ENCODE assay signal across 1 mouse cellular context in the genomic region with DNA sequence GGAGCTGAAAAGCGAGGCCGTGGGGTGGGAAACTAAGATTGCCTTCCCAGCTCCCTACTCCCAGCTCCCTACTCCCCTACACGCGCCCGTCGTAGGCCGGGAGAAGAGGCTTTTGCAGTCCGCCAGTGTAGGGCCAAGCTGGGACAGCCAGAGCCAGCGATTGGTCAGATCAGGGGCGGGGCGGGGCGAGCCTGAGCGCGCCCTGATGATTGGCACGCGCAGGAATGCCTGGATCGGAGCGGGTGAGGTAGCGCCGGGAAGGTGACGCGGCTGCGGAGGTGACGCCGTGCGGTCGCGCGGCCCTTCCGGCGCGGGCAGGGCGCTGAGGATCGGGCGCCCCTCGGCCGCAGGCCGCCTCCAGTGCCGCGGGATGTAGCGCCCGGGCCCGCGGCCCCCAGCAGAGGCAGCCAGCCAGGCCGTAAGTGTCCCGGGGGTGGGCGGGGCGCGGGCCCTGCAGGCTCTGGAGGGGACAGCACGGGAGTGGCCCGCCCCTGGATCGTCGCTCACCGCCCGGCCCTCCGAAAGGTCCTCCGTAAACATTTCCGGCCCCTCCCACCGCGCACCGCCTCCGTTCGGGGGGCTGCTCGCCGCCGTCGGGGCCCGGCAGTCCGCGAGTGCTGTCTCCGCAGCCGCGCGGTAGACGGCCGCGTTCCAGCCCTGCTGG.
TF ChIP-seq lines count a peak whose summit lies in the region.

Gene Adipor1 (plus strand): TSS at position 211 of the 664 bp plus-strand sequence.

TF ChIP-seq in MEL, 35 proteins besides CTCF, POLR2A, EP300 and RAD21 (continued from another document):
- TF ChIP-seq RCOR1 (IDR thresholded peaks at IDR 0.05; ENCODE audit: low read depth, low read length) (0 out of 2 replicates have a peak, but pooled peaks have one; percentile 41), NRF1 (IDR thresholded peaks at IDR 0.05; ENCODE audit: insufficient read depth, low read depth, low read length, poor library complexity, severe bottlenecking) (peak; percentile 57), NELFE (IDR thresholded peaks at IDR 0.05; ENCODE audit: low read depth, low read length) (peak; percentile 81), GATA1 (IDR thresholded peaks at IDR 0.05; ENCODE audit: low read depth, low read length) (no peak), TBP (IDR thresholded peaks at IDR 0.05; ENCODE audit: low read depth, low read length) (no peak), ELF1 (IDR thresholded peaks at IDR 0.05; ENCODE audit: low read depth, low read length) (peak; percentile 24; the same call in 1 of the 2 replicates)
